Mouse (Mus musculus) embryonic stem cell, embryonic (primary cell): Measurements from ENCODE around the gene Nde1.
"Not testable (repeated sequence)": the region's sequence is repeated elsewhere in the genome, so short reads cannot be mapped to it uniquely, and the experiment has no call there.

ENCODE experiments used
- CTCF ChIA-PET, 4 experiments: fragments of 300-600 bp in 2 of 4; fragments of 350-600 bp in 2 of 4; sonication (Branson Sonifier 250); formaldehyde crosslinking; loops; one replicate each; lab custom pipeline; 2022; ENCODE audit warnings: inconsistent platforms in 2 of 4; lab: Charles Lee
- POLR2A ChIA-PET, 4 experiments: fragments of 300-600 bp in 2 of 4; fragments of 350-600 bp in 2 of 4; sonication (Branson Sonifier 250); formaldehyde crosslinking; loops; one replicate each; lab custom pipeline; 2022; ENCODE audit warnings: antibody characterized with exemption in 4 of 4, inconsistent platforms in 1 of 4; lab: Charles Lee

Gene Nde1

GRCm38 (mm10) chr16:14151718-14152117 is 11.4 kb upstream of the Nde1 start:
- ChIA-PET CTCF (no interaction called here), POLR2A (interaction anchor here in 2 of 4 experiments (1.1 to 1.4 kb wide), 3 partner anchors 13 to 277 kb away, joined by 3 to 8 read pairs (median 3); no protein-coding TSS in a partner anchor)

GRCm38 (mm10) chr16:14155638-14156037 is 7.4 kb upstream of the Nde1 start:
- CTCF ChIA-PET = not testable (repeated sequence)
- POLR2A ChIA-PET = interaction anchor here in 1 of 4 experiments (0.5 to 1.5 kb wide), 3 partner anchors 19 to 1036 kb away, joined by 3 to 4 read pairs (median 3); no protein-coding TSS in a partner anchor

- CTCF ChIA-PET = no interaction called here
- POLR2A ChIA-PET = interaction anchor here in 1 of 4 experiments (0.9 to 1.5 kb wide), 2 partner anchors 18 kb away, joined by 3 read pairs; no protein-coding TSS in a partner anchor
Measured at GRCm38 (mm10) chr16:14156312-14156711, 6.8 kb upstream of the Nde1 start.

- POLR2A ChIA-PET = interaction anchor here in 3 of 4 experiments (0.5 to 7.2 kb wide), 37 partner anchors 10 to 487 kb away, joined by 3 to 66 read pairs (median 3); partner anchors contain the start of genes 3110001I22Rik (in 2 of the 3), Bfar (in 2 of the 3), Fopnl (in 1 of the 3) and Mpv17l (in 1 of the 3)
- CTCF ChIA-PET = interaction anchor here in 3 of 4 experiments (0.5 to 1.3 kb wide), 6 partner anchors 11 to 1505 kb away, joined by 3 to 7 read pairs (median 3); partner anchors contain the start of gene Ntan1 (in 1 of the 3)
Measured at GRCm38 (mm10) chr16:14158536-14158935, 4.5 kb upstream of the Nde1 start.

- ChIA-PET CTCF (interaction anchor here in 3 of 4 experiments (0.5 to 1.3 kb wide), 7 partner anchors 11 to 1504 kb away, joined by 3 to 7 read pairs (median 3); partner anchors contain the start of genes Mpv17l (in 1 of the 3), Ntan1 (in 1 of the 3) and Pdxdc1 (in 1 of the 3)), POLR2A (interaction anchor here in 3 of 4 experiments (0.5 to 7.2 kb wide), 39 partner anchors 9 to 833 kb away, joined by 3 to 66 read pairs (median 3); partner anchors contain the start of genes 3110001I22Rik (in 2 of the 3), Bfar (in 2 of the 3), Fopnl (in 1 of the 3) and Mpv17l (in 1 of the 3))
Measured at GRCm38 (mm10) chr16:14158936-14159745, 3.9 kb upstream of the Nde1 start.

GRCm38 (mm10) chr16:14159746-14160131 is 3.3 kb upstream of the Nde1 start:
- CTCF ChIA-PET = interaction anchor here in 3 of 4 experiments (0.9 to 1.3 kb wide), 4 partner anchors 12 to 341 kb away, joined by 3 read pairs; partner anchors contain the start of genes Mpv17l (in 1 of the 3), Ntan1 (in 1 of the 3) and Pdxdc1 (in 1 of the 3)

GRCm38 (mm10) chr16:14160941-14161340 is 2.1 kb upstream of the Nde1 start:
- ChIA-PET POLR2A (interaction anchor here in 3 of 4 experiments (0.5 to 7.2 kb wide), 19 partner anchors 8 to 1475 kb away, joined by 3 to 66 read pairs (median 3); partner anchors contain the start of genes Fopnl (in 1 of the 3), Mpv17l (in 1 of the 3) and Pdxdc1 (in 1 of the 3)), CTCF (interaction anchor here in 1 of 4 experiments (0.8 kb wide), 1 partner anchor 546 kb away, joined by 3 read pairs; no protein-coding TSS in a partner anchor)

More at GRCm38 (mm10) chr16:14159746-14160131, 3.3 kb upstream of the Nde1 start:
- POLR2A ChIA-PET = interaction anchor here in 3 of 4 experiments (0.6 to 7.2 kb wide), 12 partner anchors 8 to 832 kb away, joined by 3 to 66 read pairs (median 9); partner anchors contain the start of genes 3110001I22Rik (in 1 of the 3), Bfar (in 1 of the 3) and Fopnl (in 1 of the 3)

- ChIA-PET POLR2A (interaction anchor here in 3 of 4 experiments (0.6 to 7.2 kb wide), 10 partner anchors 8 to 261 kb away, joined by 3 to 66 read pairs (median 6); partner anchors contain the start of genes Mpv17l (in 2 of the 3) and Pdxdc1 (in 2 of the 3)), CTCF (interaction anchor here in 1 of 4 experiments (1.6 kb wide), 1 partner anchor 40 kb away, joined by 3 read pairs; no protein-coding TSS in a partner anchor)
Measured at GRCm38 (mm10) chr16:14163731-14164130, 656 bp downstream of the Nde1 start.

- ChIA-PET POLR2A (interaction anchor here in 2 of 4 experiments (2.4 to 6.8 kb wide), 2 partner anchors 10 to 11 kb away, joined by 9 to 65 read pairs; no protein-coding TSS in a partner anchor), CTCF (interaction anchor here in 1 of 4 experiments (1.2 kb wide), 1 partner anchor 29 kb away, joined by 3 read pairs; no protein-coding TSS in a partner anchor)
Measured at GRCm38 (mm10) chr16:14166490-14166889, 3.4 kb downstream of the Nde1 start.

- POLR2A ChIA-PET = interaction anchor here in 1 of 4 experiments (0.9 to 3.1 kb wide), 4 partner anchors 8 to 46 kb away, joined by 3 to 18 read pairs (median 5); no protein-coding TSS in a partner anchor
- CTCF ChIA-PET = interaction anchor here in 1 of 4 experiments (0.6 kb wide), 1 partner anchor 17 kb away, joined by 6 read pairs; no protein-coding TSS in a partner anchor
Measured at GRCm38 (mm10) chr16:14169706-14170105, 6.6 kb downstream of the Nde1 start.

GRCm38 (mm10) chr16:14178041-14178440 is 15.0 kb downstream of the Nde1 start:
- ChIA-PET POLR2A (interaction anchor here (0.6 to 5.1 kb wide), 22 partner anchors 9 to 506 kb away, joined by 3 to 65 read pairs (median 4); partner anchors contain the start of genes Marf1 (in 3 of the 4), Nde1 (in 3 of the 4), 3110001I22Rik (in 1 of the 4) and Bfar (in 1 of the 4)), CTCF (interaction anchor here in 2 of 4 experiments (0.9 to 1.1 kb wide), 2 partner anchors 17 to 27 kb away, joined by 3 to 4 read pairs; no protein-coding TSS in a partner anchor)

GRCm38 (mm10) chr16:14180163-14180733 is 17.2 kb downstream of the Nde1 start:
- POLR2A ChIA-PET = interaction anchor here in 1 of 4 experiments (1.1 to 1.3 kb wide), 2 partner anchors 12 to 21 kb away, joined by 4 to 6 read pairs; no protein-coding TSS in a partner anchor

GRCm38 (mm10) chr16:14182360-14182759 is 19.3 kb downstream of the Nde1 start:
- ChIA-PET CTCF (interaction anchor here in 1 of 4 experiments (0.7 kb wide), 1 partner anchor 214 kb away, joined by 4 read pairs; no protein-coding TSS in a partner anchor), POLR2A (interaction anchor here in 1 of 4 experiments (1.3 kb wide), 1 partner anchor 9 kb away, joined by 3 read pairs; no protein-coding TSS in a partner anchor)

More at GRCm38 (mm10) chr16:14180163-14180733, 17.2 kb downstream of the Nde1 start:
- CTCF ChIA-PET = no interaction called here

GRCm38 (mm10) chr16:14183856-14184255 is 20.8 kb downstream of the Nde1 start:
- POLR2A ChIA-PET = interaction anchor here in 2 of 4 experiments (1.0 to 1.6 kb wide), 3 partner anchors 20 to 60 kb away, joined by 3 to 5 read pairs (median 3); partner anchors contain the start of genes Marf1 (in 2 of the 2) and Nde1 (in 2 of the 2)
- CTCF ChIA-PET = interaction anchor here in 1 of 4 experiments (0.6 kb wide), 1 partner anchor 165 kb away, joined by 10 read pairs; no protein-coding TSS in a partner anchor

GRCm38 (mm10) chr16:14185516-14185915 is 22.4 kb downstream of the Nde1 start:
- POLR2A ChIA-PET = interaction anchor here in 2 of 4 experiments (0.6 to 1.6 kb wide), 4 partner anchors 9 to 25 kb away, joined by 3 to 5 read pairs (median 3); partner anchors contain the start of genes Marf1 (in 1 of the 2) and Nde1 (in 1 of the 2)
- CTCF ChIA-PET = interaction anchor here in 1 of 4 experiments (1.1 kb wide), 1 partner anchor 10 kb away, joined by 3 read pairs; no protein-coding TSS in a partner anchor

- ChIA-PET CTCF (no interaction called here), POLR2A (no interaction called here)
Measured at GRCm38 (mm10) chr16:14194164-14194950, 31.3 kb downstream of the Nde1 start.
